Mouse (Mus musculus) neural tube, embryonic 14.5 days (tissue): ENCODE data around the gene Cep250. TPM values are rescaled to one million over a fixed set of nuclear protein-coding genes. Genes with fewer than 3 reads are reported as not detected.

ENCODE experiments used
- ATAC-seq: fragments of 200-750 bp; cut with Nextera tagmentation; 2 replicates; pipeline ENCODE4 v1.8.0; 2017; ENCODE audit warnings: low read depth, mild to moderate bottlenecking, moderate TSS enrichment, moderate library complexity
- H3K27ac ChIP-seq: fragments of 300-500 bp; sonication (generic); 2 replicates; pipeline ENCODE4 v1.5.1; 2014; ENCODE audit warnings: low read depth, mild to moderate bottlenecking, control low read depth, low read length, moderate library complexity, mixed read lengths
- H3K27me3 ChIP-seq: fragments of 300-500 bp; sonication (generic); 2 replicates; pipeline ENCODE4 v1.6.1; 2014; ENCODE audit warnings: low read length; ENCODE audit not compliant: control insufficient read depth, insufficient read depth
- H3K36me3 ChIP-seq: fragments of 300-500 bp; sonication (generic); 2 replicates; pipeline ENCODE4 v1.6.1; 2014; ENCODE audit warnings: low read length, mixed read lengths; ENCODE audit not compliant: control insufficient read depth, insufficient read depth
- H3K4me1 ChIP-seq: fragments of 300-500 bp; sonication (generic); 2 replicates; pipeline ENCODE4 v1.6.1; 2014; ENCODE audit warnings: low read length; ENCODE audit not compliant: control insufficient read depth, insufficient read depth
- H3K4me2 ChIP-seq: fragments of 300-500 bp; sonication (generic); 2 replicates; pipeline ENCODE4 v1.6.1; 2014; ENCODE audit warnings: mild to moderate bottlenecking, low read depth, low read length, control low read depth
- H3K4me3 ChIP-seq: fragments of 300-500 bp; sonication (generic); 2 replicates; pipeline ENCODE4 v1.5.1; 2014; ENCODE audit warnings: low read depth, low read length, control low read depth, mixed read lengths
- H3K9ac ChIP-seq: fragments of 300-500 bp; sonication (generic); replicated peaks from 2 replicates; pipeline ENCODE4 v1.6.1; 2014; ENCODE audit warnings: low read depth, mild to moderate bottlenecking, control low read depth, low read length, mixed read lengths
- H3K9me3 ChIP-seq: fragments of 300-500 bp; sonication (generic); 2 replicates; pipeline ENCODE4 v1.6.1; 2016; ENCODE audit warnings: low read length; ENCODE audit not compliant: control insufficient read depth
- WGBS: fragments of 180-500 bp; shearing (Covaris S2); extraction: QIAGEN DNeasy Blood & Tissue Kit; methylation state at CpG from one replicate; pipeline ENCODE4 v1.1.7; 2014; 5-methylcytosine and 5-hydroxymethylcytosine counted together
- polyA plus RNA-seq: library from polyadenylated mRNA; unstranded; fragments of >200 nt; fragmentation: Nextera tagmentation; extraction: Ambion mirVana; gene quantifications from 2 replicates; pipeline ENCODE4 v1.2.1, GENCODE M21; 2014

Gene Cep250
- polyA plus RNA-seq, 1 experiment from 2014 or later: 16.3 TPM

- Histone ChIP-seq H3K36me3 (peaks cover 71% of the 10 kb centered on the region), H3K9ac (no peak overlapping the region), H3K9me3 (no peaks in the 10 kb centered on the region), H3K4me1 (no peaks in the 10 kb centered on the region), H3K4me2 (no peak overlapping the region), H3K27ac (no peak overlapping the region), H3K27me3 (no peaks in the 10 kb centered on the region), H3K4me3 (no peak overlapping the region)
- no peak for ATAC-seq
- WGBS: 80% methylated on average over 4 of the region's 4 CpGs
Measured at GRCm38 (mm10) chr2:155989085-155989484, 32.8 kb downstream of the Cep250 start.

GRCm38 (mm10) chr2:155991151-155991550 is 34.9 kb downstream of the Cep250 start:
- Histone ChIP-seq H3K9me3 (no peaks in the 10 kb centered on the region), H3K36me3 (peaks cover 75% of the 10 kb centered on the region), H3K4me3 (no peak overlapping the region), H3K4me1 (no peaks in the 10 kb centered on the region), H3K27ac (no peak overlapping the region), H3K9ac (no peak overlapping the region), H3K4me2 (no peak overlapping the region), H3K27me3 (no peaks in the 10 kb centered on the region)
- 95% methylated on average over 10 of the region's 10 CpGs for WGBS
- no peak for ATAC-seq

GRCm38 (mm10) chr2:155991863-155992321 is 35.6 kb downstream of the Cep250 start:
- H3K4me2 ChIP-seq: no peak overlapping the region
- WGBS: 86% methylated on average over 14 of the region's 14 CpGs
- peaks cover 79% of the 10 kb centered on the region for H3K36me3 ChIP-seq
- no peak overlapping the region for H3K27ac ChIP-seq
- no peaks in the 10 kb centered on the region for H3K27me3 ChIP-seq
- H3K4me1 ChIP-seq: no peaks in the 10 kb centered on the region
- ATAC-seq: no peak
- no peak overlapping the region for H3K9ac ChIP-seq
- no peaks in the 10 kb centered on the region for H3K9me3 ChIP-seq
- H3K4me3 ChIP-seq: no peak overlapping the region

DNA sequence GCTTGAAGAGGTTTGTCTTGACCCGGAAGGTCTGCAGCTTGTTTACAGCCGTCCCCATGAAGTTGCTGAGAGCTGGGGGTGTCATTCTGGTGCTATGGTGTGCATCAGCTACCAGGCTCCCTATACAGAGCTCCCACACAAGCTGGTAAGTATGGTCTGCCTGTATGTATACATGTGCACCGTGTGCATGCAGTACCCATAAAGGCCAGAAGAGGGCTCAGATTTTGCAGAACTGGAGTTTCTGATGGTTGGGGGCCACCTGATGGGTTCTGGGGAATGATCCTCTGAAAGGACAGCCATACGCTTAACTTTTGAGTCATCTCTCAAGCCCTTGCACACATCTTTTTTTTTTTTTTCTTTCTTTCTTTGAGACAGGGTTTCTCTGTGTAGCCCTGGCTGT is 49.1 kb downstream of the Cep250 start:
- Histone ChIP-seq H3K36me3 (no peaks in the 10 kb centered on the region), H3K4me1 (peaks cover 7% of the 10 kb centered on the region), H3K27me3 (no peaks in the 10 kb centered on the region), H3K27ac (no peak overlapping the region), H3K9ac (no peak overlapping the region), H3K4me2 (no peak overlapping the region), H3K4me3 (no peak overlapping the region), H3K9me3 (no peaks in the 10 kb centered on the region)
- 95% methylated on average over 4 of the region's 4 CpGs for WGBS
- ATAC-seq: no peak

GRCm38 (mm10) chr2:156007888-156008532 is 51.8 kb downstream of the Cep250 start, which contains the start of the genes 6430550D23Rik and Ergic3:
Gene 6430550D23Rik (minus strand): TSS chr2:156007977.
Gene Ergic3 (plus strand): TSS chr2:156008045.
- H3K27ac ChIP-seq: peak within 1 kb of the TSS; percentile 70
- ATAC-seq: peak; percentile 99
- under 1% methylated on average over 40 of the region's 45 CpGs for WGBS

GRCm38 (mm10) chr2:156018106-156018505 is 61.8 kb downstream of the Cep250 start:
- ATAC-seq: no peak
- H3K4me1 ChIP-seq: no peaks in the 10 kb centered on the region
- H3K9me3 ChIP-seq: no peaks in the 10 kb centered on the region
- H3K27ac ChIP-seq: no peak overlapping the region
- 87% methylated on average over 3 of the region's 3 CpGs for whole genome bisulfite sequencing
- no peak overlapping the region for H3K4me3 ChIP-seq
- H3K9ac ChIP-seq: no peak overlapping the region
- H3K27me3 ChIP-seq: no peaks in the 10 kb centered on the region
- no peak overlapping the region for H3K4me2 ChIP-seq
- H3K36me3 ChIP-seq: peaks cover 58% of the 10 kb centered on the region

More at GRCm38 (mm10) chr2:156007888-156008532, 51.8 kb downstream of the Cep250 start, which contains the start of the genes 6430550D23Rik and Ergic3:
- H3K36me3 ChIP-seq: peaks cover 24% of the 10 kb centered on the region
- H3K9me3 ChIP-seq: no peaks in the 10 kb centered on the region
- peak within 1 kb of the TSS; percentile 71 for H3K4me2 ChIP-seq
- peak within 1 kb of the TSS; percentile 83 for H3K9ac ChIP-seq
- H3K4me1 ChIP-seq: peaks cover 7% of the 10 kb centered on the region
- H3K4me3 ChIP-seq: peak within 1 kb of the TSS; percentile 82
- no peaks in the 10 kb centered on the region for H3K27me3 ChIP-seq

- ATAC-seq: no peak
- 86% methylated on average over 8 of the region's 8 CpGs for WGBS
- H3K4me3 ChIP-seq: no peak overlapping the region
- H3K27ac ChIP-seq: no peak overlapping the region
- H3K9me3 ChIP-seq: no peaks in the 10 kb centered on the region
- H3K36me3 ChIP-seq: peaks cover 27% of the 10 kb centered on the region
- no peaks in the 10 kb centered on the region for H3K27me3 ChIP-seq
- H3K4me1 ChIP-seq: no peaks in the 10 kb centered on the region
- H3K9ac ChIP-seq: no peak overlapping the region
- no peak overlapping the region for H3K4me2 ChIP-seq
Measured at GRCm38 (mm10) chr2:156021219-156021618, 65.0 kb downstream of the Cep250 start.

GRCm38 (mm10) chr2:156021765-156022164 is 65.5 kb downstream of the Cep250 start:
- H3K4me1 ChIP-seq: no peaks in the 10 kb centered on the region
- ATAC-seq: no peak
- WGBS: 86% methylated on average over 2 of the region's 2 CpGs
- H3K27me3 ChIP-seq: no peaks in the 10 kb centered on the region
- H3K4me3 ChIP-seq: no peak overlapping the region
- no peak overlapping the region for H3K9ac ChIP-seq
- H3K9me3 ChIP-seq: no peaks in the 10 kb centered on the region
- no peak overlapping the region for H3K4me2 ChIP-seq
- H3K27ac ChIP-seq: no peak overlapping the region
- H3K36me3 ChIP-seq: peaks cover 23% of the 10 kb centered on the region

- no peak overlapping the region for H3K4me2 ChIP-seq
- H3K27ac ChIP-seq: no peak overlapping the region
- H3K36me3 ChIP-seq: no peaks in the 10 kb centered on the region
- no peak overlapping the region for H3K9ac ChIP-seq
- ATAC-seq: no peak
- no peaks in the 10 kb centered on the region for H3K27me3 ChIP-seq
- H3K4me1 ChIP-seq: no peaks in the 10 kb centered on the region
- no peak overlapping the region for H3K4me3 ChIP-seq
- H3K9me3 ChIP-seq: no peaks in the 10 kb centered on the region
Measured at GRCm38 (mm10) chr2:156025482-156025881, 69.2 kb downstream of the Cep250 start.
